Mouse (Mus musculus) stomach, embryonic 15.5 days (tissue): ENCODE results near the gene Htra3. TPM values are rescaled to one million over a fixed set of nuclear protein-coding genes. Genes with fewer than 3 reads are reported as not detected.

Experiments used
- ATAC-seq: fragments of 200-750 bp; cut with Nextera tagmentation; 2 replicates; pipeline ENCODE4 v1.8.0; 2017; ENCODE audit warnings: low read depth, moderate number of reproducible peaks, moderate TSS enrichment; ENCODE audit not compliant: insufficient read depth, low FRiP score
- H3K27ac ChIP-seq: fragments of 300-500 bp; sonication (generic); 2 replicates; pipeline ENCODE4 v1.5.1; 2015; ENCODE audit warnings: mild to moderate bottlenecking, inconsistent platforms
- H3K27me3 ChIP-seq: fragments of 300-500 bp; sonication (generic); replicated peaks from 2 replicates; pipeline ENCODE4 v1.6.1; 2015; ENCODE audit warnings: inconsistent platforms
- H3K36me3 ChIP-seq: fragments of 300-500 bp; sonication (generic); 2 replicates; pipeline ENCODE4 v1.6.1; 2015; ENCODE audit warnings: inconsistent platforms
- H3K4me1 ChIP-seq: fragments of 300-500 bp; sonication (generic); 2 replicates; pipeline ENCODE4 v1.6.1; 2015; ENCODE audit warnings: inconsistent platforms
- H3K4me2 ChIP-seq: fragments of 300-500 bp; sonication (generic); 2 replicates; pipeline ENCODE4 v1.6.1; 2015; ENCODE audit warnings: mild to moderate bottlenecking, inconsistent platforms
- H3K4me3 ChIP-seq: fragments of 300-500 bp; sonication (generic); replicated peaks from 2 replicates; pipeline ENCODE4 v1.5.1; 2015; ENCODE audit warnings: inconsistent platforms
- H3K9ac ChIP-seq: fragments of 300-500 bp; sonication (generic); 2 replicates; pipeline ENCODE4 v1.6.1; 2015; ENCODE audit warnings: inconsistent platforms
- H3K9me3 ChIP-seq: fragments of 300-500 bp; sonication (generic); 2 replicates; pipeline ENCODE4 v1.6.1; 2016; ENCODE audit warnings: inconsistent platforms
- WGBS: fragments of 180-500 bp; shearing (Covaris S2); methylation state at CpG from one replicate; pipeline ENCODE4 v1.1.7; 2015; 5-methylcytosine and 5-hydroxymethylcytosine counted together
- polyA plus RNA-seq: library from polyadenylated mRNA; unstranded; fragments of >200 nt; fragmentation: Nextera tagmentation; extraction: Ambion mirVana; gene quantifications from 2 replicates; pipeline ENCODE4 v1.2.1, GENCODE M21; 2015

The Htra3 gene
- polyA plus RNA-seq, 1 experiment from 2014 or later, result 54.9 TPM

GRCm38 (mm10) chr5:35671474-35671891, 8.1 kb downstream of the Htra3 start:
- peaks cover 53% of the 10 kb centered on the region for H3K4me1 ChIP-seq

GRCm38 (mm10) chr5:35670412-35670801, 9.2 kb downstream of the Htra3 start:
- H3K9me3 ChIP-seq, result no peaks in the 10 kb centered on the region
- ATAC-seq, result no peak
- H3K4me3 ChIP-seq, result no peak overlapping the region
- H3K27ac ChIP-seq, result peak overlapping the region; percentile 79
- peaks cover 52% of the 10 kb centered on the region for H3K4me1 ChIP-seq
- H3K4me2 ChIP-seq, result no peak overlapping the region
- H3K36me3 ChIP-seq, result no peaks in the 10 kb centered on the region
- WGBS, result 46% methylated on average over 6 of the region's 6 CpGs
- no peak overlapping the region for H3K9ac ChIP-seq
- H3K27me3 ChIP-seq, result no peaks in the 10 kb centered on the region

More at GRCm38 (mm10) chr5:35671474-35671891, 8.1 kb downstream of the Htra3 start:
- Histone ChIP-seq H3K27me3 (no peaks in the 10 kb centered on the region), H3K36me3 (no peaks in the 10 kb centered on the region), H3K4me3 (no peak overlapping the region), H3K9ac (no peak overlapping the region), H3K9me3 (no peaks in the 10 kb centered on the region), H3K4me2 (no peak overlapping the region), H3K27ac (peak overlapping the region; percentile 79; the same call in 1 of the 2 replicates)
- ATAC-seq, result peak; percentile 12; the same call in 1 of the 2 replicates
- WGBS, result 52% methylated on average over 9 of the region's 9 CpGs

GRCm38 (mm10) chr5:35669747-35670411, 9.7 kb downstream of the Htra3 start:
- Histone ChIP-seq H3K9ac (no peak overlapping the region), H3K4me1 (peaks cover 49% of the 10 kb centered on the region)

GRCm38 (mm10) chr5:35666152-35666551, 13.4 kb downstream of the Htra3 start:
- ATAC-seq, result no peak
- Histone ChIP-seq H3K4me1 (peaks cover 14% of the 10 kb centered on the region), H3K4me2 (no peak overlapping the region), H3K9ac (no peak overlapping the region), H3K27me3 (no peaks in the 10 kb centered on the region), H3K4me3 (no peak overlapping the region), H3K36me3 (0 out of 2 replicates have a peak, but pooled peaks cover 6% of the 10 kb centered on the region), H3K27ac (no peak overlapping the region), H3K9me3 (no peaks in the 10 kb centered on the region)
- WGBS, result 89% methylated on average over 7 of the region's 7 CpGs

More at GRCm38 (mm10) chr5:35669747-35670411, 9.7 kb downstream of the Htra3 start:
- H3K9me3 ChIP-seq, result no peaks in the 10 kb centered on the region
- WGBS, result 23% methylated on average over 11 of the region's 11 CpGs
- no peak for ATAC-seq
- H3K36me3 ChIP-seq, result no peaks in the 10 kb centered on the region
- no peak overlapping the region for H3K4me3 ChIP-seq
- H3K4me2 ChIP-seq, result no peak overlapping the region
- H3K27me3 ChIP-seq, result no peaks in the 10 kb centered on the region
- peak overlapping the region; percentile 79 for H3K27ac ChIP-seq

GRCm38 (mm10) chr5:35662021-35662545, 17.5 kb downstream of the Htra3 start:
- no peaks in the 10 kb centered on the region for H3K4me1 ChIP-seq
- no peak overlapping the region for H3K27ac ChIP-seq
- WGBS, result 76% methylated on average over 9 of the region's 9 CpGs
- no peak overlapping the region for H3K4me2 ChIP-seq
- H3K27me3 ChIP-seq, result no peaks in the 10 kb centered on the region
- H3K36me3 ChIP-seq, result 0 out of 2 replicates have a peak, but pooled peaks cover 6% of the 10 kb centered on the region
- ATAC-seq, result no peak
- no peak overlapping the region for H3K4me3 ChIP-seq
- H3K9me3 ChIP-seq, result no peaks in the 10 kb centered on the region
- H3K9ac ChIP-seq, result no peak overlapping the region

GRCm38 (mm10) chr5:35661210-35661609, 18.4 kb downstream of the Htra3 start:
- Histone ChIP-seq H3K4me3 (no peak overlapping the region), H3K36me3 (0 out of 2 replicates have a peak, but pooled peaks cover 6% of the 10 kb centered on the region), H3K27ac (no peak overlapping the region), H3K4me2 (no peak overlapping the region), H3K27me3 (no peaks in the 10 kb centered on the region), H3K4me1 (no peaks in the 10 kb centered on the region), H3K9me3 (no peaks in the 10 kb centered on the region), H3K9ac (no peak overlapping the region)
- ATAC-seq, result no peak
- 61% methylated on average over 6 of the region's 6 CpGs for WGBS

- WGBS, result 57% methylated on average over 3 of the region's 3 CpGs
- no peak for ATAC-seq
- Histone ChIP-seq H3K9me3 (no peaks in the 10 kb centered on the region), H3K9ac (no peak overlapping the region), H3K4me1 (no peaks in the 10 kb centered on the region), H3K36me3 (0 out of 2 replicates have a peak, but pooled peaks cover 4% of the 10 kb centered on the region), H3K27ac (no peak overlapping the region), H3K4me2 (no peak overlapping the region), H3K27me3 (no peaks in the 10 kb centered on the region), H3K4me3 (no peak overlapping the region)
Measured at GRCm38 (mm10) chr5:35659503-35659902, 20.1 kb downstream of the Htra3 start.

GRCm38 (mm10) chr5:35655753-35656485, 23.7 kb downstream of the Htra3 start:
- H3K4me3 ChIP-seq, result no peak overlapping the region
- 87% methylated on average over 10 of the region's 10 CpGs for WGBS
- ATAC-seq, result no peak
- H3K4me2 ChIP-seq, result no peak overlapping the region
- H3K36me3 ChIP-seq, result no peaks in the 10 kb centered on the region; the same call in 1 of the 2 replicates
- H3K27me3 ChIP-seq, result no peaks in the 10 kb centered on the region
- no peaks in the 10 kb centered on the region for H3K4me1 ChIP-seq
- no peaks in the 10 kb centered on the region for H3K9me3 ChIP-seq
- no peak overlapping the region for H3K27ac ChIP-seq
- no peak overlapping the region for H3K9ac ChIP-seq

GRCm38 (mm10) chr5:35653743-35654395, 25.7 kb downstream of the Htra3 start:
- H3K4me2 ChIP-seq, result no peak overlapping the region
- no peaks in the 10 kb centered on the region for H3K27me3 ChIP-seq
- H3K4me3 ChIP-seq, result no peak overlapping the region
- H3K9ac ChIP-seq, result no peak overlapping the region
- H3K9me3 ChIP-seq, result no peaks in the 10 kb centered on the region
- WGBS, result 57% methylated on average over 9 of the region's 9 CpGs
- no peak overlapping the region for H3K27ac ChIP-seq
- peak; percentile 31; the same call in 1 of the 2 replicates for ATAC-seq
- no peaks in the 10 kb centered on the region for H3K4me1 ChIP-seq
- no peaks in the 10 kb centered on the region; the same call in 1 of the 2 replicates for H3K36me3 ChIP-seq

GRCm38 (mm10) chr5:35652872-35653271, 26.7 kb downstream of the Htra3 start:
- H3K9ac ChIP-seq, result no peak overlapping the region
- no peak overlapping the region for H3K27ac ChIP-seq
- no peak for ATAC-seq
- H3K4me1 ChIP-seq, result 0 out of 2 replicates have a peak, but pooled peaks cover under 1% of the 10 kb centered on the region
- no peaks in the 10 kb centered on the region for H3K9me3 ChIP-seq
- 86% methylated on average over 13 of the region's 13 CpGs for WGBS
- no peaks in the 10 kb centered on the region for H3K27me3 ChIP-seq
- no peak overlapping the region for H3K4me3 ChIP-seq
- no peak overlapping the region for H3K4me2 ChIP-seq
- H3K36me3 ChIP-seq, result no peaks in the 10 kb centered on the region; the same call in 1 of the 2 replicates

- Histone ChIP-seq H3K36me3 (no peaks in the 10 kb centered on the region; the same call in 1 of the 2 replicates), H3K4me3 (no peak overlapping the region), H3K4me1 (0 out of 2 replicates have a peak, but pooled peaks cover 6% of the 10 kb centered on the region), H3K9me3 (no peaks in the 10 kb centered on the region), H3K27ac (no peak overlapping the region), H3K9ac (no peak overlapping the region), H3K27me3 (no peaks in the 10 kb centered on the region), H3K4me2 (no peak overlapping the region)
- WGBS, result 72% methylated on average over 3 of the region's 3 CpGs
- ATAC-seq, result no peak
Measured at GRCm38 (mm10) chr5:35652319-35652718, 27.3 kb downstream of the Htra3 start.
